Mouse (Mus musculus): ENCODE results near the gene Afap1l2.

The Afap1l2 gene

DNA sequence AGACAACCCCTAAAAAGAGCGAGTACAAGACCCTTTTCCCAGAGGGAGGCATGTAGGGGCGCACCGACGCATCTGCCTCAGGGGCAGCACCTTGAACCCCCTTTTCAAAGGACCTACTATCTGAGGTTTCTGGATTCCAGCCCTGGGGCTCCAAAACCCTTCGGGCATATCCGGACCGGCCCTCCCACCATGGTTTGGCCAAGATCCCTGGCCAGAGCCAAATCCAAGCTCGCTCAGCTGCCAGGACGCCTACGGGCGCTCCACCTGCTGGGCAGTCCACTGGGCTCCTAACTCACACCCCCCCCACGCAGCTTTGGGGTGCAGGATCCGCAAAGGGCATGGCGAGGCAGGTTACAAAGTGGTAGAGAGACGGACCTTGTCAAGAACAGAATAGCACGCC lies 737 bp downstream of the Afap1l2 start:
- no peak for DNase-seq (ENCODE audit: low spot score)

DNA sequence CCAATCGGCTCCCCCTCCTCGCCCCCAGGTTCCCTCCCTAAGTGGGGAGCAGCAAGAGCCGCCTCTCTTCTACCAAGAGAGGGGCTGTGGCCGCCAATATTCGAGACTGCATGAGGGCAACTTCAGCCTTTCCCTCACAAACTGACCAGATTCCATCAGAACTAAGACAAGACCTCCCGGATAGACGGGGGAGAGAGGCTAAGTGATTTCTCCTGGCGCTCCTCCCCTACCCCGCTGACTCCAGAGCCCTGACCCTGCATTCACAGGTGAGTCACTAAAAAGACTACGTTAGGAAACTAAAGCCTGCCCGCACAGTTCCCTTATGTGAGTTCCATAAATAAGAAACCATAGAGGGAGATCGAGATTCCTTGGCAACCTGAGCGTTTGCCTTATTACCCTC lies 1.2 kb downstream of the Afap1l2 start:
- no peak for DNase-seq (ENCODE audit: low spot score)

DNA sequence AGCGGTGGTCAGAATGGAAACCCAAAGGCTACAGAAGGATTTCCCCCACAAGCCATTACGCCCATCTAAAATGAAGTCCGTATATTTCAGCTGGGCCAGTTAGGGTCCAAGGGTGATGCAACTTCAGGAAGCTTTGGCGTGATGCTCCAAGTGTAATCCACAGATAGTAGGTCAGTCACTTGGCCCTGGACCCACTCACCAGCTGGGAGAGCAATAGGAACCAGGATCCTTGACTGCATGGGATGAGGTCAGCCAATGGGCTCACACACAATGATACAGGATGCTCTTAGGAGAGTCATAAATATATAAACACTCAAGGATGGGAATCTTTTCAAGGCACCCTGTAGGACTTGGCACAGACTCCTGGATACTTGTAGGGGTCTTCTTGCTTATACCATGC lies 3.0 kb downstream of the Afap1l2 start:
- peak; percentile 56 for DNase-seq (ENCODE audit: low spot score)

DNA sequence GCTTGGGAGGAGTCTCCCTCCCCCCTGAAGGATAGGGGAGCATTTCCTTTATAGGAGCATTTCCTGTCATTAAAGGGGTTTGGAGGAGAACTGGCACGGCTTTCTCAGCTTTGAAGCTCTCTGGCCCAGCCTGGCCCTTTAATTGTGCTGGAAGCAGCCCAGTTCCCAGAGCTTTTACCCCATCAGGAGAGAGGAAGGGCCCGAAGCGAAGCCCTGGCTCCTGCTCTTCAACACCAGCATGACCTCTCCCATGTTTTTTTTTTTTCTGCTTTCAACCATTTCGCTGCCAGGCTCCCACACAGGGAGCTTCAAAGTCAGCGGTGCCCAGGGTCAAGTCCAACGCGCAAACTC lies 4.6 kb downstream of the Afap1l2 start:
- peak; percentile 48 for DNase-seq (ENCODE audit: low spot score)

DNA sequence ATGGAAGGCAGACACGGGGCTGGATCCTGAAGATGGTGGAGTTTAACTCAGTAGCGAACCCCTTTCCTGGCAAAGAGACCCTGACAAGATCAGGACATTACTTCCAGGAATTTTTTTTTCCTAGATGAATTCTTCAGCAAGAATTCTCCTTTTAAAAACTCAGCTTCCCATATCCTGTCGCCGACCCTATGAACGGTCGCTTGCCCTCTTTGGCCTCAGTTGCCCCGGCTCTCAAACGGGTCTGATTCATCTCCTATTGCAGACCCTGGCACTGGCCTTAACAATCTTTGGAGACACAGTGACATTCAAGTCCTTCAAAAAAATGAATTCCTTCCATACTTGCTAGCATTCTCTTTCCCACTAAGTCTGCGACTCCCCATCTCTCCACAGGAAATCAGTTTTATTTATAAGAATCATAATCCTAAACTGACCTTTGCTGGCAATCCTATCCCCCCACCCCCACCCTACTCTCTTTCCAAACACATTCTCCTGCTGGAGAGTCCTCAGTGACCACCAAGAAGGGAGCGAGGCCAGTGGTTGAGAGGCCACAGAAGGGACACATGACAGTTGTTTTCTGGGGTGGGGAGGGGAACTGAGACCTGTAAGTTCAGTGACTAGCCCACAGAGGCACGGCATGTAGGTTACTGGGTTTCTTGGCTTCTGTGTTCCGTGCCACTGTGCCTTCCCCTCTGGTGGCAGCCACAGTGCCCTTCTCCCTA lies 5.1 kb downstream of the Afap1l2 start:
- DNase-seq (ENCODE audit: low spot score): no peak

DNA sequence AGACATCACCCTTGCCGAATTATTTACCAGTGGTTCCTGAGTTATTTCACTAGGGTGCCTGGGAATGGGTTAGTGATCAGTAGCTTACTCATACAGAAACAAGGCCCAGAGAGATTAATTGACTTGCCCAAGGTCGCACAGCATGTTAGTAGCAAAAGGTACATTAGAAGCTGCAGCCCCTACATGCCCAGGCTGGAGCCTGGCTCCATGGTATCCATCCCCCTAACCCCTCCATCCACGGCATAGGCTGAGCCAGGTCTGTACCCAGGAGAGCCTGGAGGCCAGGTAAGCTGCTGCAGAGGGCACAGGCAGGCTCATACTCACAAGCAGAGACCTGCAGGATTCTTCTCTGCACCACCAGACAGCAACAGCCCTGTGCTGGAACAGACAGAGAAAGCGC lies 6.1 kb downstream of the Afap1l2 start:
- no peak for DNase-seq (ENCODE audit: low spot score)

DNA sequence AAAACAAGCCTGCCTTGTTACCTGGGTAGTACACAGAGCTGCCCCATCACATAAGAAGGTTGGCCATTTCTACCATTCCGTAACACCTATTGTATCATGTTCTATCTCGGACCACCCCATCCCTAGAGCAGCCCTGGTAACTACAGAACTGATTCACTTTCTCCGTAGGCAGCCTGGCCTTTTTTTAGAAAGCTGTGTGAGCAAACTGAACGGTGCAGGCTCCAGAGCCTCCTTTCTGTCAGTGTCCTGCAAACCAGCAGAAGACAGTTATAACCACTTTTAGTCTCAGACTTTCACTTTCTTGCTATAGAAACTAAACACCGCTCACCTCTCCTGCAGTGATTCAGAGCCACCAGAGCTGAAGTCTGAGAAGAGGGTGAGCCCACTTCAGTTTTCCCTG lies 7.4 kb downstream of the Afap1l2 start:
- DNase-seq (ENCODE audit: low spot score): no peak

DNA sequence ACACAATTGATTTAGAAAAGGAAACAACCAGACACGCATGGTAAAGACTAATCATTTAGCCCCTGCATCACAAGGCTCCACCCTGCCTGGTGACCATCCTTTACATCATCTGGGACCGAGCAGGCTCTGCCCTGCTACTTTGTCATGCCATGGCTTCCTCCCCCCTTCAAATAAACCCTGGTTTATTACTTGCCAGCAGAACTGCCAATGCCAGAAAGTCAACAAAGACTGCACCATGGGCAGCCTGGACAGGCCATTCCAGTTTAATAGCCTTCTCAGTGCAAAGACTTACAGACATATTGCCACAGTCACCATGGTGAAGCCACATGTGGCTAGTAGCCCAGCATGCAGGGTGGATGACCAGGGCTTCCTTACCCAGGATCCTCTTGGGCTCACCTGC lies 8.2 kb downstream of the Afap1l2 start:
- DNase-seq (ENCODE audit: low spot score): no peak

DNA sequence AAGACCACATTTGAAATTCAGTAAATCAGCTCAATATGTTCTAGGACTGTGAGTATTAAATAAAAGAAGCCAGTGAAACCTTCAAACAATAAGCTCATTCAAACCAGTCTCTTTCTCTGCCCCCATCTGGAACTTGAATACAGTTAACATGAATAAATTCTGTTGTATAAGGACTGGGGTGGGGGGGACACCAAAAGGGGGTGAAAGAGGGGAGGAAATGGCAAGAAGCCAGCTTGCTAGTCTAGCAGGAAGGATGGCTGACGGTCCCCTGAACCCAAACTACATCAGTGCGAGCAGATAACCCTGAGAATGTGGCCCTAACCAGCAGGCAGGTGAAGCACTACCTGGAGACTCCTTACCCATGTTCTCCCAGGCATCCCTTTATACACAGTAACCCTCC lies 9.1 kb downstream of the Afap1l2 start:
- DNase-seq (ENCODE audit: low spot score): no peak

DNA sequence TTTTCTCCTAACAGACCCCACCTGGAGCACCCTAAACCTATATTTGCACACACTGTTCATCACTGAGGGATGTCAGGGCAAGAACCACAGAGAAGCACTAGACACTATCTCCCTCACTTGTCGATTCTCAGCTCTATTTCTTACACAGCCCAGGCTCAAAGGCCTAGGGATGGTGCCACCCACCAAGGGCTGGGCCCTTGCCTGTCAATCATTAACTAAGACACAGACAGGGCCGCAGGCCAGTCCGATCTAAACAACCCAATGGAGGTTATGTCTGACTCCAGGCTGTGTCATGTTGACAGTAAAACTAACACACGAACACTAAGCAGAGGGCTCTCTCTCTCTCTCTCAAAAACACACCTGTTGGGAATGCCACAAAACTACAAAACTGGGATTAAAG lies 9.7 kb downstream of the Afap1l2 start:
- no peak for DNase-seq (ENCODE audit: low spot score)

DNA sequence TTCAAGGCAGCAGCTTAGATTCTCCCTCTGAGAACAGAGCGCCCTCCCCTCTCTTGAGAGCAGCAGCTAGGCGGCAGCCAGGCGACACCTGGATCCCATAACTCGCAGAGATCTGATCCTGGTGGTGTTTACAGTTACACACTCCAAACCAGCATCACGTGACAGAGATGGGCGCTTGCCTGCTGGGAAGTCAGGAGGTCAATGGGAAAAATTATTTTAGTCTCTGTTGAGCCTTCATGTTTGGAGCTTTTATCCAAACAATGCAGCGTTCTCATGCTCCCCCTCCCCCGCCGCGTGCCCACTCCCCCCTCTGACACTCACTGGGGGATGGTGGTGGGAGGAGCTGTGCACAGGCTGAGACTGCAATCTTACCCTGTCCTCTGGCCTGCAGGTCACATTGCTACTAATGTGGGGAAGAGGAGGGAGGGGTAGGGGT lies 10.8 kb downstream of the Afap1l2 start:
- peak; percentile 78 for DNase-seq (ENCODE audit: low spot score)

DNA sequence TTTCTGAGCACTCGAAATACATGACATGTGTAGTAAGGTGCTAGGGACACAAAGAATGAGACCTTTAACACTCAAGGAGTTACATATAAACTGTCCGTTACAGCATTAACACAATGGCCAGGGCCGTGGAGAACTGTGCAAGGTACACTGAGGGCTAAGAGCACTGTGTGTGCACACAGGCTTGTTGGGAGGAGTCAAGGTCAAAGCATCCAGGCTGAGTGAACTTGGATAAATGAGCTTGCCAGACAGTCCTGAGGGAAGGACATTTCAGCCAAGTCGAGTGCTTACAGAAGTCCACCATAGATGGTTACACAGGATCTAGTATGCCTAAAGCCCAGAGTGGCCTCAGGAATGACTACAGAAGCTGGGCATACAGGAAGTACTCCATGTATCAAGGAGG lies 12.6 kb downstream of the Afap1l2 start:
- DNase-seq (ENCODE audit: low spot score): no peak

DNA sequence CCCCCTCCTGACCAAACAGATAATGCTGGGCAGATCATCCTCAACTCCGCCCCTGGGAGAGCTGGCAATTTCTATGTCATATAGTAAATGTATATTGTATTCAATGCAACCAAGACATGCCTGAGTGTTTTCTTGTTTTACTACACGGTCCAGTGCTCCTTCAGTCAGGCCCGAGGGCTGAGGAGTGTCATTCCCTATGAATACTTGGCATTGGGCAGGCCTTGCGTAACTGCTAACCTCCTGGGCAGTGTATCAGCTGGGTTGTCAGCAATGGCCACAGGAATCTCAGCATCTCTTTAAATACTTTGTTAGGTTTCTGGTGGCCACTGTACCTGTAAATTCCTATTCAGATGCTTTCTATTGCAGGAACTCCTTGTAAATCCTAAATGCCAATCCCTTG lies 13.4 kb downstream of the Afap1l2 start:
- no peak for DNase-seq (ENCODE audit: low spot score)

DNA sequence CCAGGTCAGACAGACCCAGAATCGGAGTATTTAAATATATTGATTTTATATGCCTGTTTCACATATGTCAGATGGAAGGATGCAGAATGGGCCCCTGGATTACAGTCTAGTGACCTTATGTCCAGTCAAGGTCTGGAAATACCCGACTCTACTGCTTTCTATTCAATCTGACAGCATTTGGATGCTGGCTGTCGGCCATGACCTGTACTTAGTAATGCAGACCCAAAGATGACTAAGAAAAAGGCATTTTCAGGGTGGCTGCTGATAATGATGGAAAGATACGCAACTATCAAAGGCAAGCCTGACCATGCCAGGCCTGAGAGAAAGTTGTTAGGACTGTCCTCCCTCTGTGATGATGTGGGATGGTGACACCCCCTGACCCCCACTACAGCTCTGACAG lies 14.3 kb downstream of the Afap1l2 start:
- DNase-seq (ENCODE audit: low spot score): no peak

DNA sequence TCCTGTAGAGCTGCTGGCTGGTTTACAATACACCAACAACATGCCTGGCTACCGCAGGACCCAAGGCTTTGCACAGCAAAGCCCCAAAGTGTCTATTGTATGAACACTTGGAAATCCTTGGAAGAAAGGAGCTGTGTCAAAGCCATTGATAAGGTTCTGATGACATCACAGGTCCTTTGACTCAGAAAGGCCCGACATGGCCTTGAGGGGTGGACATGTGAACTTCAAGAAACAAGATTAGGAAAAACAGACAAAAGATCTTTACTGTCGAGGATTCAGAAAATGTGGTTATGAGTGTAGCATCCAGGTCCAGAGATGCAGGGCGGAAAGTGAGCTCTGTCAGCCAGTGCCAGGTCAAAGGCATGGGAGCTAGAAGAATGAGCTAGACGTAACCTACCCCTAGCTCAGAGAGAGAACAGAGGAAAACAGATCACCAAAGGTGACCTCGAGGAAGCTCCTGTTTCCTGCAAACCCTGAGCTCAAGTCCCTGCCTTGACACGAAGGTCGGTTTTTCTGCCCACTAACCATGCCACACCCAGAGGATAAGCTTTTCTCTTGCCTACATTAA lies 15.0 kb downstream of the Afap1l2 start:
- no peak for DNase-seq (ENCODE audit: low spot score)

DNA sequence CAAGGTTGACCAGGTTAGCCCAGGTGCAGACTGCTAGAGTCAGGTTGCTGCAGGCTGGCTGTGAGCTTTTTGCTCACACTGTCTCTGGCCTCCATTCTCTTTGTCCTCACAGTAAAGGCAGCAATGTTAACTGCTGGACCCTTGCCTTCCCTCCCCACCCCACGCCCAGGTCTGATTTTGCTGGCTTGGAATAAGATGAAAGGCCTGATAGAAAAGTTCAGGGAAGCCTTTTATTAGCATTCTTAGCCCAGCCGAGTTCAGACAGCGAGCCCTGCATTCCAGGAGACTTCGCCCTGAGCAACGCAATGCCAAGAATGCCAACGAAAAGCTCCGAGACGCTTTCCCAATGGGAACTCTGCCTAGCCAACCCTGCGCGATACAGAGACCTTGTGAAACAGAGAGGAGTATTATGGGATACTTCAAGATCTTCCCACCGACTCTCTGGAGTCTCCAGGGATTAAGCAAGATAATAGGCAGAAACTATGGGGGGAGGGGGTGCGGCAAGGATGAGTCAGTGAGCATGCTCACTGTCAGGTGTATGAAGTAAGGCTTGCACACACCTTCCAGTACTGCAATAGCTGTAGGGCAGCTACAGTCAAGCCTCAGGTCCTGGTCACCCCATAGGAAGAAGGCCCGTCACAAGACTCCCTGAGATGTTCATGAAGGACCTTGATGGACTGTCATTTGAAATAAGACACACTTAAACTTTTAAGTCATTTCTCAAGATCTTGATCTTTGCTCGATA lies 17.5 kb downstream of the Afap1l2 start:
- DNase-seq (ENCODE audit: low spot score): peak; percentile 54

DNA sequence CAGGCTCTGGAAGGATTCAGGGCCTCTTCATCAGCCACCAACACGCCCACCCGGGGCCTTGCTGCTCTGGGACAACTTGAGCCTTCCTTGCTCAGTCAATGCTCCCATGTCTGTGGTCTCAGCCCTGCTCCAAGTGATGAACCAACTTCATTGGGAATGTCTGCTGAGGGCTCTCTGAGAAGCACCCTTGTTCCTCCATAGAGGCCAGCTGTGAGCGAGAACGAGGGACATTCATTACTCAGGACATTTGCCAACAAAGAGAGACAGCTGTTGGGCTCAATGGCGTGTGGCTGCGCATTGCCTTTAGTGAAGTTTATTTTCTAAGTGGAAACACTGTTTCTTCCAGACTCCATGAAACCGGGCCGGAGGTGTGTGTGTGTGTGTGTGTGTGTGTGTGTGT lies 18.9 kb downstream of the Afap1l2 start:
- peak; percentile 34 for DNase-seq (ENCODE audit: low spot score)

DNA sequence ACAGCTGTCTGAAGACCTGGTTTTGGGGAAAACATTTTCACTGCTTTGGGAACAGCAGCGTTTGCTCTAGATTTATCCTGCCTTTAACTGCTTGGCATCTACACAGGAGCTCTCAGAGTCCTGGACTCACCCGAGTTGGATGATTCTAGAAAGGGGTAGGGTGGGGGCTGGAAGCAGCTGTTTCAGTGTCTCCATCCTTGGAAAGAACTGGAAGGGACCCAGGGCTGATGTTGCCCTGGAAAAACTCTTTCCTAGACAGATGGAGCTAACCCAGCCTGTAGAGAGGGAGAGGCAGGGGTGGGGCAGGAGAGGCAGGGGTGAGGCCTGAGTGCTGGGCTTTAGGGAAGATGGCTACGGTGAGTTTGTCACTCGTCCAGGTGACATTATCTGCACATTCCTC lies 23.8 kb downstream of the Afap1l2 start:
- DNase-seq (ENCODE audit: low spot score): no peak

DNA sequence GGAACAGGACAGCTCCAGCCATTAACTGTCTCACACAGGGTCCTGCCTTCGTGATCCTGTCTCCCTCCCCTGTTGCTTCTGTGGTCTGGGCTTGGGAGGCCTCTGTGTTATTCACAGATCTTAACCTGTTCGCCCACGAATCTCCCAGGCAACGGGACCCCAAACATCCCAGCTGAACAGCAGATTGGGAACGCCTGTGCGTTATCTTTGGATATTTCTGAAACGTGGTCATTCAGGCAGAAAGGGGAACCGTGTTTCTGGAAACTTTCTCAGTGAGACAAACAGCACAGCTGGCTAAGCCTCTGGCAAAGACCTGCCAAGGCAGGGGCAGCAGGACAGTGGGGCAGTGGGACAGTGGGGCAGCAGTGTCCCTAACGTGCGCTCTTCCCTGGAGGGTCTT lies 24.3 kb downstream of the Afap1l2 start:
- DNase-seq (ENCODE audit: low spot score): no peak

DNA sequence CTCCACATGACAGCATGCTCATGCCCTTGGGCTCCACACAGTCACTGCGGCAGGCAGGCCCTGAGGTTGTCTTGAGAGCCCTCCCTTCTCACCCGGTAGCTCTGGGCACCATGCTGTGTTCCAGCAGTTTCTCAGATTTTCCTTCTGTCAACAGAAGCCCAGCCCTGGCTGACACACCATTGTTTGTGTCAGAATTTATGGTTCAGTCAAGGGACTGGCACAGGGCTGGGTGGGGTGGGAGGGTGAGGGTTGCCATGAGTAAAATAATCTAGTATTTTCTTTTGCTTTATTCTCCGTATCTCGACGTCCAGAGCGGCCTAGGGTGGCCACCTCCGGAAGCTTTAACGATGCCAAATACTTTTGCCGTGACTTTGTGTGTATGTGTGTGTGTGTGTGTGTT lies 26.3 kb downstream of the Afap1l2 start:
- DNase-seq (ENCODE audit: low spot score): no peak

DNA sequence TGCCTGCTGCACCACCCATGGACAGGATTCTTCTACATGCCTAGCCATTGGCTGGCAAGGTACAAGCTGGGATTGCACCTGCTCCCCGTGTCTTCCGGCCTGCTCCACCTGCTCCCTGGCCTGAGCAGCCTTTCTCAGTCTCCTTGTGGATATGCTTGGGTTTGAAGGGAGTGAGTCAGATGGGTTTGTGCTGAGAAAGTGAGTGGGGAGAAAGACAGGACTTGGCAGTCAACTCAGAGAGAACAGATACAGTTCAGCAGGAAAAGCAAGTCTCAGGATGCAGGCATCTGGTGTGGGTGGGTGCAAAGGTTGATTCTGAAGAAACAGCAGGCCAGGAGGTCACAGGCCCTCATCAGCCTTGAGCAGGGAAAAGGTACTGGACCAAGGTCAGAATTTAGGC lies 27.2 kb downstream of the Afap1l2 start:
- DNase-seq (ENCODE audit: low spot score): no peak

DNA sequence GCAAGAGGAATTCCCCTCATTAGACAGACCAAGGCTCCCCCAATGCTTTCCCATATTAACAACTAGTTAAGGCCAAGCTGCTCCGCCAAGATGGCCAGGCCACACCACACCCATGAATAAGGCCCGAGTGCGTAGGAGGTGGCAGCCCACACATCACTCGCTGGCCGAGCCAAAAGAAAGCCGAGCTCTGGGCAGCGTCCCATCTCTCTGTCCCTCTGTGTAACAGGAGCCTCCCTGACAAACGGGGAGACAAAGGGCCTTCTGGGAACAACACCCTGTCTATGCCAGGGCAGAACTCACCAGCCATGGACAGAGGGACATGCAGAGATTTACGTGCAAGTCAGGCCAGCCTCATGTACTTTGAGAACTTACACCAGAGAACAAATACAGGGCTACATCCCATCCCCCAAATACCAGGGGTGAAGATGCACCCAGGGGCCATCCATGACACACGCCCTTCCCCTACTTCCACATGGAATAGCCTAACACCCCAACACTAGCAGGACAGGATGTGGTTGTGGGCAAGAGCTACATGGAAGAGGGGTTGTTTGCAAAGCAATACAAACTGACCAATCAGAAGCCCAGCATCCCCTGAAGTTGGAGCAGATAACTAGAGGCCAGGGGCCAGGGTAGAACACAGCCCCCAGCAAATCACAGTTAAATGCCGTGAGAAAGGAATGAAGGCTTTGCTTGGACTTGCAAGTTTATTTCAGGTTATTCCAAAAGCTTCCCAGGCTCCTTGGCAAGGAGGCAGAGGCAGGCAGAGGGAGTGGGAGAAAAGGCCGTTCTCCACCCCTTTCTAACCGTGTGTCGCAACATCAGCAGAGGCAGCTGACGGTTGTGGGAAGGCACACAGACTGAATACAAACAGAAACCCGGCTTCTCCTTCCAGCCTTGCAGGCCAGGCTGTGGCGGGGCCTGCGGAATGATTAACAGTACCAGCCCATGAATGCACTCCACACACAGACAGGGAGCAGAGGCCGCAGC lies 30.8 kb downstream of the Afap1l2 start:
- DNase-seq (ENCODE audit: low spot score): peak; percentile 66

Data from lung, postnatal 25 days (tissue).